Mouse (Mus musculus) testis, adult 2 months (tissue): ENCODE measurements around the gene Maml1.

ENCODE experiments used
- CTCF ChIP-seq: fragments of 200-500 bp; IDR thresholded peaks from 2 replicates; pipeline ENCODE4 v1.5.1; 2012; ENCODE audit warnings: low read depth, mild to moderate bottlenecking, inconsistent platforms, low read length, moderate library complexity; ENCODE audit not compliant: control insufficient read depth, insufficient read depth, insufficient replicate concordance
- POLR2A ChIP-seq: fragments of 200-500 bp; IDR thresholded peaks from 2 replicates; pipeline ENCODE4 v1.6.1; 2012; ENCODE audit warnings: low read depth, mild to moderate bottlenecking, inconsistent platforms, low read length, moderate library complexity; ENCODE audit not compliant: control insufficient read depth

DNA sequence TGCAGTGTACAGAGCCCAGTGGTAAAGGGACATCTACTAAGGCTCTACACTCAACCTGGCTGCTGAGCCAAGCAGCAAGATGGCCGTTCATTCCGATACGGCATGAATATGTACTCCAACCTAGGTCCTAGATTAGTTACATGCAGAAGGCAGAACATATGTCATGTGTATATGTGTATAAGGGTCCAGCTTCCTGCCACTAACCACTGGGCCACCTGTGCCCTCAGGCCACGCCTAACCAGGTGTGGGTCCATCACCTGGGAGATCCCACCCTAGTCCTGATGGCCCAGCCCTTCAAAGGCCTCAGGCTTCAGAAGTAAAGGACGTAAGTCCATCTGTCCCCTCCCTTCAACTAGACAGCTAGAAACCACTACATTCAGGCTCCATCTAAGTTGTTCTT is 84.1 kb downstream of the Maml1 start:
- TF ChIP-seq CTCF (no peak), POLR2A (no peak)
